Mouse (Mus musculus) lung, postnatal 0 days (tissue): ENCODE results near the gene Tubb3.
A peak's percentile ranks its signal among the peaks of the same experiment; 100 is the strongest.

Experiments
- CTCF ChIP-seq: IDR thresholded peaks from 2 replicates; pipeline ENCODE4 v1.5.1; 2016; ENCODE audit warnings: antibody characterized with exemption, mild to moderate bottlenecking
- EP300 ChIP-seq: IDR thresholded peaks from 2 replicates; pipeline ENCODE4 v1.6.1; 2016; ENCODE audit warnings: antibody characterized with exemption, mild to moderate bottlenecking, control low read depth

GRCm38 (mm10) chr8:123373403-123374238, 37.6 kb upstream of the Tubb3 start, which contains the start of gene Tcf25:
- peak; percentile 84 for TF ChIP-seq CTCF
- peak; percentile 39 for TF ChIP-seq EP300
